Mouse (Mus musculus): ENCODE results near the gene Pdcd1lg2. TPM values are rescaled to one million over a fixed set of nuclear protein-coding genes. Genes with fewer than 3 reads are reported as not detected.

Pdcd1lg2 gene
- total RNA-seq, 4 experiments from 2014 or later = not detected

DNA sequence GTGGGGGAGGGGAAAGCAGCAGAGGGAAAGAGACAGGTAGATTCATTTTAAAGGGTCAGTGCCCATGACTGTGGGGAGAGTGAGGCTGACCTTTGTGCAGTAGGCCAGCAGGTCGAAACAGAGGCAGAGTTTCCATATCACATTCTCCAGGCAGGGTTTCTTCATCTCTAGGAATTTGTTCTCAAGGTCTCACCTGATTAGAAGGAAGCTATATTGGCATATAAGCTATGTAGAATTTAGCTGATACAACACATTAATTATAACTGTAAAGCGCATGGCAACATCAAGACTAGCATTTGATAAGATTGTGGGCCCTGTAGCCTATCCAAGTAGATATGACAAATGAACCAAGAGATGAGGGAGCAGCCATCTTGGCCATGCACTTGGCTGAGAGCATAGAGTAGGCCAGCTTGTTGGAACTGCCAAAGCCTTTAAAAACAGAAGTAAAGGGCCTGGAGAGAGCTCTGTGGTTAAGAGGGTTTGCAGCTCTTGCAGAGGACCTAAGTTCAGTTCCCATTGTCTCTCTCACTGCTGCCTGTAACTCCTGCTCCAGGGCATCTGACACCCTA lies 59.1 kb downstream of the Pdcd1lg2 start:
- no peak for DNase-seq (ENCODE audit: low spot score in 2 of 2)

DNA sequence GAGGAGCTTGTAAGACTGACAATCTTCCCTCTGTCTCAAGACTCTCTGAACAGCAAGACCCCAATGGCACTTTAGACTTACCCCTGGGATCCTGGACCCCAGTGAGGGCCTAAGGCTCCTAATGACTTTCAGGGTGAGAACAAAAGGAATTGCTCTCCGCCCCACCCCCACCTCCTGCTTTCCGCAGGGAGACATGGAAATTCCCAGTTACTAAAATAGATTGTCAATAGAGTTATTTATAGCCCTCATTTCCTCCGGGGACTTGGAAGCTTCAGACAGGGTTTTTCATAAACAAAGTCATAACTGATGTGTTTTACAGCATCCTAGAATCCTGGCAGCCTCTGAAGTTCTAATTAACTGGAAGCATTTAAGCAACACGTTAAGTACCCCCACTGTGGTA lies 59.9 kb downstream of the Pdcd1lg2 start:
- peak in 1 of 2 experiments; percentile 40 for DNase-seq (ENCODE audit: low spot score in 2 of 2)

DNA sequence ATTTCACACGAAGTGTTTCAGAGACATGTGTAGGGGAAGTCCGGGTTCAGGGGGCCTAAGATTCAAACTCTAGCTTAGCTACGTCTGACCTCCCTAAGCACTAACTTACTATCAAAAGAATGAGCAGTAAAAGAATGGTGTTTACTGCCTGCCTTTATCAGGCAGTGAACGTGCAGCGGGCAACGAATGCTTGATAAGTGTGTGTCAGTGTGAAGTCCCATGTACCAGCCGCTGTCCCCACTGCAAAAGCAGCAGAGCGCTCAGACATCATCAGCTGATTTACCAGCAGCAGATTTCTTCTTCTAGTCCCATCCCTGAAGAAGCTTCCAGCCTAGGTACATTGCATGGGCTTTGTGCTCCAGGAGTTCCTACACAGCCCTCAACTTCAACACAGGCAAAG lies 61.7 kb downstream of the Pdcd1lg2 start:
- DNase-seq (ENCODE audit: low spot score in 2 of 2) = no peak

DNA sequence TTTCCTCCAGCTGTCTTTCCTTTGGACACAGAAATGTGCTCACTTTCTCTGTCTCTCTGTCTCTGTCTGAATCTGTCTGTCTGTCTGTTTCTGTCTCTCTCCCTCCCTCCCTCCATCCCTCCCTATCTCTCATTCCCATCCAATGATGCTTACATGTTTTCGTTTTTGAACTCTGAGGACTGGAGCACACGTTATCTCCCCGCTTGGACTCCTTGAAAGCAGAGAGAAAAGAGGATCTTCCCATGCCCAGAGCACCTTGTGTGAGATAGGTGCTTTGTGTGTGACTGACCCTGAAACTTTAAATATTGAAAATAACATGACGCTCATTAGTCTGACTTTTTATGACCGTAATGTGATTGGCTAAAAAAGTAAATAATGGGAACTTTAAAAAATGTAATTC lies 62.2 kb downstream of the Pdcd1lg2 start:
- no peak for DNase-seq (ENCODE audit: low spot score in 2 of 2)

DNA sequence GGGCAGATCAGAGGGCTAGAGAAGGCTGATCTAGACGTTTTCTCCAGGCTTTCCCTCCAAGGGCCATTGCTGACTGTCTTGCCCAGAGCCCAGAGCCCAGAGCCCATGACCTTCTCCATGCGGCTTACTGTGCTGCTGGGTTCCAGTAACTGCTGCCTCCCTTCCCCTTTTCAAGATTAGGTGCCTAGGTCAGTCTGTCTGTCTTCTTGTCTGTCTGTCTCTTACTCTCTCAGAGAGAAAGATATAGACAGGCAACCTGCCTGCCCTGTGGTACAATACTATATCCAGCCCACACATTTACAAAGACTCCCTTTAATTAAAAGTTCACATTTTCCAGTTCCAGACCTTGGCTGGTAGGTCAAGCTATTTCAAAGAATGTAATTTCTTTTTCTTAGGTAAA lies 64.1 kb downstream of the Pdcd1lg2 start:
- DNase-seq (ENCODE audit: low spot score in 2 of 2) = no peak

DNA sequence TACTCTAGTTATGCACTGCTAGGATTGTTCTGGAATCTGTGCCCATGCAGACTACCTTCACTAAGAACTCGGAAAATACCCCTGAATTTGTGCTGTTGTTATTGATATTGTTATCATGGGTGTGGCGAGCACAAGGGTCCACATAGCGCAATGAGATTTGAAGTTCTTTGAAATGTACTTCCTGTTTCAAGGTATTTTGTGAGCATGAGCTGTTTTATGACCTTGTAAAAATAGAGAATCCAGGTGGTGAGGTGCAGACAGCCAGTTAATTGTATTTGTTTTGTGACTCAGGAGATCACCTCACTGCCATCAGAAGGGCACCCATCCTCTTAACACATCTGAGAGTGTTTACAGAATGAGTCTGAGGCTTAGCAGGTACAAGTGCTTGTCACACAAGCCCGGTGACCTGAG lies 64.5 kb downstream of the Pdcd1lg2 start:
- no peak for DNase-seq (ENCODE audit: low spot score in 2 of 2)

DNA sequence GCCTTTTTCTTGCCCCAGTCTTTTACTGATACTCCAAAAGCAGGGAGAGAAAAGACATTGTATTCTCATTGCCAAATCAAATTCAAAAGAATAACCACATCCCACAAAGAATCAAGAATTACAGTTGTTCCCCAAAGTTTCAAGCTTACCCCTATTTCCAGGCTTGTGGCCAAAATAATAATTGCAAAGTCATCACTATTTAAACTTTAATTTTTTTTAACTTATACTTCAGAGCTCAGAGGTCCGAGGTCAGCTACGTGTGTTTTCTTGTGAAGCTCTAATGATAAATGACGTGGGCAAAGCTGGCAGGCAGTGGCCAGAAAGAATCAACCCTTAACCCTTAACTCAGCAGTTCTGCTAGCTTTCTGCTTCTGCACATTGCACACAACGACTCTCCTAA lies 67.9 kb downstream of the Pdcd1lg2 start:
- DNase-seq (ENCODE audit: low spot score in 2 of 2) = no peak

DNA sequence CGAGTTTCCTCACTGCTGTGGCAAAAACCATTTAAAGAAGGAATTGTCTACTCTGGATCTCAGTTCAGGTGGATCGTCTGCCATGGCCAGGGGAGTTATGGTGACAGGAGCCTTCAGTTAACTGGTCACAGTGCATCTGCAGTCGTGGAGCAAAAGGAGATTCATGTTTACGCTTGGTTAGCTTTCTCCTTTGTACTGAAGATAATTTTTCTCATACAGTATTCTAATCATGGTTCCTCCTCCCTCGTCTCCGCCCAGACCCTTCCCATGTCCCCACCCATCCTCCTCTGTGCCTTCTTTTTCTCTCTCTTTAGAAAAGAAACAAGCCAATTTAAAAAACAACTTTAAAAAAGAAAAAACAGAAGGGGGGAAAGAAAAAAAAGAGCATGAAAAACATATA lies 70.9 kb downstream of the Pdcd1lg2 start:
- DNase-seq (ENCODE audit: low spot score in 2 of 2) = no peak

DNA sequence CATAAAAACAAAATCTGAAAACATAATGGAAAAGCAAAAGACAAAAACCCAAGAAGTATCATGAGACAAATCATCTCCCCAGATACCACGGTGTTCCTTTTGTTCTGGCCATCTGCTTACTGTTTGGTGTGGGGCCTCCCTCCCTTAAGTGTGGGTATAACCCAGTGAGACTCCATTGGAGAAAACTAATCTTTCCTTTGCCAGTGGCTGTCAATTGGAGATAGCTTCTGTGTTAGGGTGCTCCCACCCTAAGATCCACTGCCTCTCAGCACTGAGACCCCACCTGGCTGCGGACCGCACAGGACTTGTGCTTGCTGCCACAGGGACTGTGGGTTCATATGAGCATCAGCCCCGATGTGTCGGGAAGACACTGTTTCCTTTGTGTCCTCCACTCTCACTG lies 71.4 kb downstream of the Pdcd1lg2 start:
- no peak for DNase-seq (ENCODE audit: low spot score in 2 of 2)

DNA sequence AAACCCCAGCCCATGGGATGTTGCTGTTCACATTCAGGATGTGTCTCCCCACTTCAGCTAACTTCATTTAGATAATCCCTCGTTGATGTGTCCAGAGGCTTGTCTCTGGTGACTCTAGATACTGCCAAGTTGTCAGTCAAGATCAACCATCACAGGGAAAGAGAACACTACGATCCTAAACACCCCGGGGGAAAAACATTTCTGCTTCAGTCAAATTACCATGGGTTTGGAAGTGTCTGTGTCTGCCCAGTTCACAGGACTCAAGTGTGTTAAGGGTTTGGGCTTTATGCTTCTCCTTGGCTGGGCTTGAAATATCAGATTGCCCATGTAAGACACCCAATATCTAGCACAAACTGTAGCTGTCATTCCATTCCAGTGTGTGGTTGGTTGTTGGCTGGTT lies 71.9 kb downstream of the Pdcd1lg2 start:
- no peak for DNase-seq (ENCODE audit: low spot score in 2 of 2)

DNA sequence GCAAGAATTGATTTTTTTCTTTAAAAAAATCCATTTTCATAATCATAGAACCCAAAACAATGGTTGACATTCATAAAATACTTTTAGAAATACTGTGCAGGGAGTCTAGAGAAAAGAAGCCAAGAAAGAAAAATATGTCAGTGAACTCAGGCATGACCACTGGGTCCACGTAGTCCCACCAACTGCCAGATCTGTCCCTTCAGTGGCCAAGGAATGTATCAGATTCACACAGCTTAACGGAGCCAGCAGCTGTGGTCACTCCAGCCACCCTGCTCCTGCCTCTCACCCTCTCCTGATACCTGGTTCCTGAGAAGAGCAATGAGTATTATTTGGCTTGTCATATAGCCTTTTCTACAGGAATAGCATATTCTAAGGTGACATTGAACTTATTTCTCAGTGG lies 72.7 kb downstream of the Pdcd1lg2 start:
- DNase-seq (ENCODE audit: low spot score in 2 of 2) = peak in 1 of 2 experiments; percentile 34

DNA sequence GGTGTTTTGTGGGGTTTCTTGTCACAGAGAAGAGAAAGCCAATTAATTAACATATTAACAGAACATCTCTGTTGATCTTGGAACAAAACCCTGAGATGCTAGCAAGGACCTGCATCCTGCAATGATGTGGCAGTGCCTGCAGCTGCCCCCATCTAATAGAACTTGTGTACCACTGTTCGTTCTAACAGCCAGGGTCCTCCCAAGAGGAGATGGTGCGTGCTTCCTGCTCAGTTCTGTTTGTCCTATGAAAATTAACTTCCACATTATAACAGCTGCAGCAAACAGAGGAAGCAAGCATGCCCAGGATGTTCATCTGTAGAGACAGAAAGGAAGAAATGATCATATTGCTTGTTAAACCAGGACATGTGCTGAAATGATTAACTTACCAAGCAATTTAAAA lies 73.8 kb downstream of the Pdcd1lg2 start:
- DNase-seq (ENCODE audit: low spot score in 2 of 2) = no peak

DNA sequence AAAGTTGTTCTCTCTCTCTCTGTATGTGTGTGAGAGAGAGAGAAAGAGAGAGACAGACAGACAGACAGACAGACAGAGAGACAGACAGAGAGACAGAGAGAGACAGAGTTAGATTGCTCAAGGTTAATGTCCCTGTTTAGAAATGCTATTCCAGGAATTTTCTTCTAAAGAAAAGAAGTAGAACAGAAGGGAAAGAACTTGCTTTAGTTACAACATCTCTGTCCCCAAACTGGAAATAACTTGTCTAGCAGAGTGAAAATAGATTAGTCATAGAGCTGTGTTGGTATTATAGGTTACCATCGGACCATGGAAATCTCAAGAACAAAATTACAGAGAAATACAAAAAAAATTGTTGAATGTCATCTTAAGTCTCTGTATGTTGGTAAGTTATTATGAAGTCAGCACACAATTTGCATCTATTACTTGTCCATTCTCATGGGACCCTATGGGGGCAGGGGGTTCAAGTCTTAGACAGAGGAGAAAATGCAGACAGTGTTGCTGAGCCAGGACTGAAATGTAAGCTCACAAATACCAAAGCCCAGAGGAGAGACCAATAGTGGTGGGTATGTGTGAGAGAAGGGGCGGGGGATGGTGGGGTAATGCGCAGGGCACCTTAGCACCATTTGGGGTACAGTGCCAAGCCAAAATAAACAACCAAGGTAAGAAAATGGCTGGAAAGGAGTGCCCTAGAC lies 74.7 kb downstream of the Pdcd1lg2 start:
- no peak for DNase-seq (ENCODE audit: low spot score in 2 of 2)

DNA sequence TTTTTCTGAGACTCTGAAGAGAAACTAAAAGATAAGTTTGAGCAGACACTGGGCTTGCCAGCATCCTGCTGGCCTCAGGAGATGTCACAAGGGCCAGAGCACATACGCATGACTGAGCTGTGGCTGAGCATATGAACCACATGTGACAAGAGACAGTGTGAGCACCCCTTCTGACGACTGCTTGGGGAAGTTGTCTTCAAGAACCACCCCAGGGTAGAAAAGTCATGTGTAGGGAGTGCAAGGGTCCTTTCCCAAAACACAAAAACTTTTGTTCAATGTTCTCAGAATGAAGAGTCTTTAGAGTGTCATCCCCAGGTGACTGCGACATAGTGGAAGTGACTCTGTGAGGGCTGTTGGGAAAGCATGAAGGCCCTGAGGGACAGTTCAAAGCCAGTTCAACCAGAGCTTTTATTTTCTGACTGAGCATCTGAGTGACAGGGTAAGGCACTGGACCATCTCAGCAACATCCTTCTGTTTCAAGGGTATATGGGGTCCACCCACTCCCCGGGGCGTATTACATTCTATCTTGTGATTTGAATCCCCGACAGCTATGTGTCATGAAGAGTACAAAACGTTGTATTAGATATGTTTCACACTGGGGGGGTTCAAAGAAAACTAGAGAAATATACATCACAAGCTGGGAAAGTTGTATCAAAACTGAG lies 76.0 kb downstream of the Pdcd1lg2 start:
- DNase-seq (ENCODE audit: low spot score in 2 of 2) = no peak

DNA sequence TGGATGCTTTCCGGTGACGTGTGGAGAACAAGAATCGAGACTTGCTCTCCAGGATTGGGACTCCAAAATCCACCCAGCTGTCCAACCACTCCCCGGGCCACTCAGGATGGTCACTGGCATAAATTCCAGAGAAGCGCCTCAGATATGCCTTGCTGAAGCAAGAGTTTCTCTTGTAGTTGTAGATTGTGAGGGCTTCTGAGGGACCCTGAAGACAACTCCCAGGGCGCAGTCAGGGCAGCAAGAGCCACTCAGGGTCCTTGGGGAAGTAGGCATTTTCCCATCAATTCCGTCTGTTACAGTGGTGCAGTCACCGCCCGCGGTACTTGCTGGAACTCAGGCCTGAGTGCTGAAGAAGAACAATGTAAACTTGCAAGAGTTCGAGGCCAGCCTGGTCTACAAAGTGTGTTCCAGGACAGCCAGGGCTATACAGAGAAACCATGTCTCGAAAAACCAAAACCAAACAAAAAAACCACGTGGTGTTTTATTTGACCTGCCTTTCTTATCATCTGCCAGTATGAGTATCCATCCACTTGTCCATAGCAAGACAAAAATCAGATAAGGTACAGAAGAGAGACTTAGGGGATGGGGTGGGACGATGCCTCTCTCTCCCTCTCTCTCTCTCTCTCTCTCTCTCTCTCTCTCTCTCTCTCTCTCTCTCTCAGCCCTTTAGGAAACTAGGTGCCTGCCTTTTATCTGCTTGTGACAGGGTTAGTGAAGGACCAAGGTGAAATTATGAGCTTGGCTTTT lies 76.8 kb downstream of the Pdcd1lg2 start:
- DNase-seq (ENCODE audit: low spot score in 2 of 2) = no peak

DNA sequence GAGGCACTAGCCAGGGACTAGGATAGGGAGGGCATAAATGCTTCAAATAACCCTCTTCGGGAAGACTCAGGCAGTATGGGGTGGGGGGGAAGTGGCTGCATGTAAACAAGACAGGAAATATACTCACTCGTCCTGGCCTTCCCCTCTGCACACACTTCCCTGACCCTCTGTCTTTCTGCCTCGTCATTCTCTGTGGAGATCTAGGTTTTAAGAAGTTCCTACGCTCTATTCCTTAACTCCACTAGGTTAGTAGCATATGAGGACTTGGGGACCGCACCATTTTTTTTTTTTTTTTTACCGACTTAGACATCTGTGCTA lies 77.3 kb downstream of the Pdcd1lg2 start:
- DNase-seq (ENCODE audit: low spot score in 2 of 2) = no peak

DNA sequence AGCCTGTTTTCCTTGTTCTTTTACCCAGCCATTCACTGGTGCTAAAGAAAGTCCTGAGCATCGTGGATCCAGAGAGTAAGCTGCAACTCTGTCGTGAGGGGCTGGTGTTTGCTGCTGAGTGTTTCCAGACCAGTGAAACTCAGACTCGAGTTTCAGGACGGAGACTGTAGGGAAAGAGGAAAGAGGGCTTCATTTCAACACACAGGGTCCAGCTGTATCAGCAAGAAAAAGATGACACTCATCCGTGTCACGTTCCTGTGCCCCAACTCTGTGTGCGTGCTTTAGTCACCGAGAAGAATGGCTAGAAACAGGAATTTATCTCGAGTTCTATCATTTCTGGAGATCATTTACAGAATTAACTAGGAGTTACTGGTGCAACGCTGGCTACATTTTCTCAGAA lies 77.7 kb downstream of the Pdcd1lg2 start:
- DNase-seq (ENCODE audit: low spot score in 2 of 2) = no peak

DNA sequence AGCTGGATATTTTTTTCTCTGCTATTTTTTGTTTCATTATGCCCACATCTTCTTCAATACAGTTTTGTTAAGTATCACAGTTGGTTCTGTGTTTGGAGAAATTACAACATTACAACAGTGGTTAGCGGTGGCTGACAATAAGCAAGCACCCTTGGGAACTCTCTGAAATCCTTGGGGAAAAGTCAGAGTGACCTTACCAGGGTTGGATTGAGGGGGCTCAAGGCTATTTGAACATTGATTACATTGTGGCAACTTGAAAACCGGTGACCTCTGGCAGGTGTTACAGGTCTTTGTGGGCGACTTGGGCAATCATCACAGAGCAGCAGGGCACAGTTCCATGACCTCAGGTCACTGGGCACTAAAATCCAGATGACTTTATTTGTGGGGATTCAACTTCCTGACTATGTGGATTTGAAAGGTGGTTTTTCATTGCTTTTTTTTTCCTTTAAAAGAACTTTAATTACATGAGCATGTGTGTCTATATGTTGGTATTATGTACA lies 79.1 kb downstream of the Pdcd1lg2 start:
- DNase-seq (ENCODE audit: low spot score in 2 of 2) = no peak

DNA sequence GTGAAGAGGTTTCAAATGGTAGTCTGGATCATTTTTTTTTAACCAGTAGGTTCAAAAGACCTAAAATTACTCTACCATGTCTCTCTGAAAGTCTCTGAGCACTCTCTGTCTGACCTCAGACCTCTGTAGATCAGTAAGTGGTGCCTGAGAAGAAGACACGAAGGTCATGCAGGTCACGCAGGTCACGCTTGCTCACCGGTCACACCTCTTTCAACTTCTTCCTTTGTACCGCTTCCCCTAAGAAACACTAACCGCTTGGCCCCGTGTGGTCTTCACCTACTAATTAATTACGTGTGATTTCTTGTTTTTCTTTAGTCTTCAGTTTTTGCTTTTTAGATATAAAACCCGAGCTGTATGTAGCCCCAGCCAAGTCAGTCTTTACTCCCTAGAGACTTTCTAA lies 80.7 kb downstream of the Pdcd1lg2 start:
- DNase-seq (ENCODE audit: low spot score in 2 of 2) = no peak

DNA sequence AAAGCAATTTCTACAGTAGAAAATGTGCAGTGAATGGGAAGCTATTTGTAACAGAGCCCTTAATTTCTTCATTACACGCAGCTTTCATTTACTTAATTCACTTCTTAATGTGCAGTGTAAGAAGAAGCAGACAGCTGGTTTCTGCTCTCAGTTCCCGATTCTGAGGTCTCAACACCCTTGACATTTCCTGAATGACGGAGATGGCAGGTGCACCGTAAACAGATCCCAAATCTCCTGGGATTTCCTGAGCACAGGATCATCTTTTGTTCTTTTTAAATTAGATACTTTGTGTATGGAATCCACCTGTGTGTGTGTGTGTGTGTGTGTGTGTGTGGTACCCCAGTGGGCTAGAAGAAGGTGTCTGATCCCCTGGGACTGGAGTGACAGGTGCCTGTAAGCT lies 83.7 kb downstream of the Pdcd1lg2 start:
- no peak for DNase-seq (ENCODE audit: low spot score in 2 of 2)

DNA sequence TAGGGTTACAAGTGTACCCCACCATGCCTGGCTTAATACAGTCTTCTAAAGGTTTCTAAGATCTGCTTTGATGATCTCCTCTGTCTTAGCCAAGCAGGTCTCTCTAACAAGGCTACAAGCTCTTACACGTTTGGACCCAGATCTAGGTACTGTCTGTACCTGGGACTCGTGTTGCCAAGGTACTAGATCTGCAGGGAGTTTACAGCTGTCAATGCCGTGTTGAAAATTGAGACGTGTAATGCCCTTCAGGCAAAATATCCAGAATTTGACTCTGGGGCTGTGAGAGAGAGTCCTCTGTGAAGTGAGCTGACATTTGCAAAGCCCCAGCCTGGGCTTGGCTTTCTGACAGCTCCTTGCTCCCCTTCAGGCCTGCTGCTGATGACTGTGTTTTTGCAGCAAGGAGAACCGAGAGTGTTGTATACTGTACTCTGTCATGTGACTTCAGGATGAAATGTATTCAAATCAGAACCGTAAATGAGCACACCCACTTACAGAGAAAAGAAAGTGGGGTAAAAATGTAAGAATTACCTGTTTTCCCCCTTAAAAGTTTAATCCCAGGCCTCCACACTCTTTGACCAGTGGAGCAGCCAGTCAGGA lies 85.4 kb downstream of the Pdcd1lg2 start:
- DNase-seq (ENCODE audit: low spot score in 2 of 2) = no peak

All from gastrocnemius, adult 8-10 months (tissue).